Mouse (Mus musculus): ENCODE results near the gene Dsel. TPM values are rescaled to one million over a fixed set of nuclear protein-coding genes. Genes with fewer than 3 reads are reported as not detected.

The Dsel gene
- polyA plus RNA-seq (2012; rRNA removed) = 0.51 and 1.0 TPM in 2 replicates

GRCm38 (mm10) chr1:111864779-111865165 is at the start of gene Dsel:
Dsel (minus strand) TSS chr1:111864918.
- DNase-seq (ENCODE audit: low read depth, low spot score) = peak; percentile 73
- WGBS = under 1% methylated on average over 33 of the region's 33 CpGs

- DNase-seq (ENCODE audit: low read depth, low spot score) = no peak
- WGBS = 69% methylated on average over 1 of the region's 1 CpGs
Observed at GRCm38 (mm10) chr1:111911424-111911823, 46.7 kb upstream of the Dsel start.

- WGBS = 81% methylated on average over 3 of the region's 3 CpGs
Observed at GRCm38 (mm10) chr1:111883336-111883735, 18.6 kb upstream of the Dsel start.

GRCm38 (mm10) chr1:111875784-111876183 is 11.1 kb upstream of the Dsel start:
- no peak for DNase-seq (ENCODE audit: low read depth, low spot score)

More at GRCm38 (mm10) chr1:111883336-111883735, 18.6 kb upstream of the Dsel start:
- no peak for DNase-seq (ENCODE audit: low read depth, low spot score)

GRCm38 (mm10) chr1:111873196-111873595 is 8.5 kb upstream of the Dsel start:
- DNase-seq (ENCODE audit: low read depth, low spot score) = no peak

- no peak for DNase-seq (ENCODE audit: low read depth, low spot score)
- WGBS = 39% methylated on average over 2 of the region's 2 CpGs
Observed at GRCm38 (mm10) chr1:111865467-111865866, 749 bp upstream of the Dsel start.

- peak; percentile 57 for DNase-seq (ENCODE audit: low read depth, low spot score)
- under 1% methylated on average over 41 of the region's 41 CpGs for WGBS
Observed at GRCm38 (mm10) chr1:111864063-111864778, 497 bp downstream of the Dsel start.

- WGBS = 82% methylated on average over 1 of the region's 1 CpGs
- no peak for DNase-seq (ENCODE audit: low read depth, low spot score)
Observed at GRCm38 (mm10) chr1:111857852-111858251, 6.9 kb downstream of the Dsel start.

- DNase-seq (ENCODE audit: low read depth, low spot score) = no peak
- WGBS = 90% methylated on average over 8 of the region's 8 CpGs
Observed at GRCm38 (mm10) chr1:111852439-111852838, 12.3 kb downstream of the Dsel start.

GRCm38 (mm10) chr1:111833583-111834225 is 31.0 kb downstream of the Dsel start:
- 60% methylated on average over 2 of the region's 2 CpGs for WGBS
- no peak for DNase-seq (ENCODE audit: low read depth, low spot score)
